10 mouse cellular contexts compared by ENCODE assay signal in the genomic region with DNA sequence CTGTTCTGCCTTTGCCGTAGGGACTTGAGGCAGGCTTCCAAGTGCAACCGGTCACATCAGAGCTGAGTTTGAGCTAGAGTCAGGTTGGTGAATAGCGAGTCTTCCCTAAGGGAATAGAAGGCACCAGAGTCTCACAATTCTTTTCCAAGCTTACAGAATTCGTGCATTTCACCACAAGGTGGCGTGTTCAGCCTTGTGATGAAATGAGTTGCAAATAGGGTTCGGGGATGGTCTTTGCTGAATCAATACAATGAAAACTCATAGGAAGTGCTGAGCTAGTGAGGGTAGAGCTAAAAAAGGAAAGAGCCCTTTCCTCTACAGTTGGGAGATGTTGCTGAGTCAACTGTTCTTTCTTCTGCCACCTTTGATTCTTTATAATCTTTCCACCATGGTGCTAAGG. TPM values are rescaled to one million over a fixed set of nuclear protein-coding genes. Genes with fewer than 3 reads are reported as not detected.
A peak's percentile ranks its signal among the peaks of the same experiment; 100 is the strongest.
DNase-seq lines count a peak whose midpoint lies in the region; ATAC-seq and TF ChIP-seq lines count a peak whose summit lies in the region.
"Had no signal": no experiment of that assay in that cellular context is flagged by ENCODE, and none has a peak within 500 bp of the region (broad histone marks: within the 10 kb centered on the region; RNA-seq: fewer than 3 reads in every experiment).

No protein-coding gene starts in this region.

- no peak overlapping the region for H3K4me2 ChIP-seq in midbrain, embryonic 12.5 days (replicated peaks)
- no peak overlapping the region for H3K4me2 ChIP-seq in midbrain, embryonic 13.5 days (replicated peaks)
- H3K4me2 ChIP-seq in intestine, embryonic 15.5 days (replicated peaks), result no peak overlapping the region
- no peak overlapping the region for H3K4me2 ChIP-seq in liver, embryonic 14.5 days (ENCODE audit: low read depth)

- H3K27me3 ChIP-seq in midbrain, embryonic 12.5 days, result no peaks in the 10 kb centered on the region
- H3K27me3 ChIP-seq in midbrain, embryonic 13.5 days, result no peaks in the 10 kb centered on the region
- H3K27me3 ChIP-seq in intestine, embryonic 15.5 days (replicated peaks), result no peaks in the 10 kb centered on the region
- no peaks in the 10 kb centered on the region for H3K27me3 ChIP-seq in liver, embryonic 14.5 days (ENCODE audit: control insufficient read depth, insufficient read depth, low read length)

- H3K4me1 ChIP-seq in midbrain, embryonic 12.5 days, result no peaks in the 10 kb centered on the region
- H3K4me1 ChIP-seq in midbrain, embryonic 13.5 days (replicated peaks), result no peaks in the 10 kb centered on the region
- no peaks in the 10 kb centered on the region for H3K4me1 ChIP-seq in intestine, embryonic 15.5 days (replicated peaks)
- H3K4me1 ChIP-seq in liver, embryonic 14.5 days (replicated peaks; ENCODE audit: control insufficient read depth in 2 of 2, insufficient read depth in 2 of 2, low read length in 1 of 2), result no peaks in the 10 kb centered on the region

- DNase-seq in adrenal gland, postnatal 25 days, result peak; percentile 7
- DNase-seq in fat pad, adult 2 months (ENCODE audit: extremely low read depth, low read depth, low spot score), result peak; percentile 2
- DNase-seq in liver, embryonic 14.5 days (ENCODE audit: low read depth in 3 of 3, low spot score in 3 of 3), result peak; percentile 11 to 19 (median 12)
- peak; percentile 60 to 67 for DNase-seq in right cerebral cortex, postnatal 10 days (ENCODE audit: low spot score in 2 of 2)
- DNase-seq in urinary bladder, adult 2 months (ENCODE audit: low spot score), result no peak

- no peak for TF ChIP-seq EP300 in liver, embryonic 14.5 days (IDR thresholded peaks at IDR 0.05; ENCODE audit: low read depth)

- no peaks in the 10 kb centered on the region for H3K9me3 ChIP-seq in midbrain, embryonic 12.5 days
- no peaks in the 10 kb centered on the region for H3K9me3 ChIP-seq in midbrain, embryonic 13.5 days
- H3K9me3 ChIP-seq in intestine, embryonic 15.5 days, result no peaks in the 10 kb centered on the region
- H3K9me3 ChIP-seq in liver, embryonic 14.5 days (ENCODE audit: control insufficient read depth, low read length), result no peaks in the 10 kb centered on the region

- no peak overlapping the region for H3K9ac ChIP-seq in midbrain, embryonic 12.5 days (replicated peaks)
- no peak overlapping the region for H3K9ac ChIP-seq in midbrain, embryonic 13.5 days (replicated peaks)
- no peak overlapping the region for H3K9ac ChIP-seq in intestine, embryonic 15.5 days
- H3K9ac ChIP-seq in liver, embryonic 14.5 days (replicated peaks), result no peak overlapping the region

- ATAC-seq in midbrain, embryonic 12.5 days (ENCODE audit: low FRiP score, low read depth), result peak; percentile 38; the same call in 1 of the 2 replicates
- no peak for ATAC-seq in midbrain, embryonic 13.5 days
- ATAC-seq in intestine, embryonic 15.5 days, result peak; percentile 34; the same call in 1 of the 2 replicates
- ATAC-seq in liver, embryonic 14.5 days (ENCODE audit: insufficient read depth), result no peak

- H3K4me3 ChIP-seq in midbrain, embryonic 12.5 days, result no peak overlapping the region
- H3K4me3 ChIP-seq in midbrain, embryonic 13.5 days (replicated peaks), result no peak overlapping the region
- H3K4me3 ChIP-seq in intestine, embryonic 15.5 days (replicated peaks), result no peak overlapping the region
- no peak overlapping the region for H3K4me3 ChIP-seq in liver, embryonic 14.5 days (ENCODE audit: insufficient read depth in 1 of 2, low read depth in 2 of 2, low read length in 2 of 2)
- H3K4me3 ChIP-seq: erythroblast, embryonic 14.5 days; megakaryocyte, embryonic 14.5 days had no signal

- no peaks in the 10 kb centered on the region for H3K36me3 ChIP-seq in midbrain, embryonic 12.5 days
- H3K36me3 ChIP-seq in midbrain, embryonic 13.5 days, result no peaks in the 10 kb centered on the region
- no peaks in the 10 kb centered on the region for H3K36me3 ChIP-seq in intestine, embryonic 15.5 days
- H3K36me3 ChIP-seq in liver, embryonic 14.5 days (replicated peaks; ENCODE audit: control insufficient read depth, insufficient read depth, low read depth), result no peaks in the 10 kb centered on the region

- 20% methylated on average over 6 of the region's 6 CpGs for WGBS in midbrain, embryonic 12.5 days
- WGBS in midbrain, embryonic 13.5 days, result 19% methylated on average over 6 of the region's 6 CpGs
- WGBS in intestine, embryonic 15.5 days, result 20% methylated on average over 6 of the region's 6 CpGs
- WGBS in liver, embryonic 14.5 days (ENCODE audit: insufficient replicate concordance), result 19% methylated on average over 6 of the region's 6 CpGs

- peak; percentile 62 for TF ChIP-seq CTCF in liver, embryonic 14.5 days (IDR thresholded peaks at IDR 0.05; ENCODE audit: low read depth)

- H3K27ac ChIP-seq in midbrain, embryonic 12.5 days (replicated peaks), result no peak overlapping the region
- no peak overlapping the region for H3K27ac ChIP-seq in midbrain, embryonic 13.5 days
- no peak overlapping the region for H3K27ac ChIP-seq in intestine, embryonic 15.5 days
- no peak overlapping the region for H3K27ac ChIP-seq in liver, embryonic 14.5 days

RNA-seq across cellular contexts. Expression of a gene that starts 29.0 kb away (rescaled TPM):
- polyA plus RNA-seq in midbrain, embryonic 12.5 days (2016; fragmentation: Nextera tagmentation; extraction: Ambion mirVana), result 1.8 and 2.0 TPM in 2 replicates
- 0.88 and 0.93 TPM in 2 replicates for polyA plus RNA-seq in midbrain, embryonic 13.5 days (2015; fragmentation: Nextera tagmentation; extraction: Ambion mirVana)
- total RNA-seq in adrenal gland, postnatal 25 days (2021), result 0.81 and 0.85 TPM in 2 replicates
- 2.6 and 2.8 TPM in 2 replicates for polyA plus RNA-seq in intestine, embryonic 15.5 days (2015; fragmentation: Nextera tagmentation; extraction: Ambion mirVana)
- polyA plus RNA-seq in liver, embryonic 14.5 days (2012; rRNA removed), result 0.20 and 0.24 TPM in 2 replicates
- 0.08 and 0.10 TPM in 2 replicates for polyA plus RNA-seq in liver, embryonic 14.5 days (2014; fragmentation: Nextera tagmentation; extraction: Ambion mirVana)
- 2.1 and 2.7 TPM in 2 replicates for polyA plus RNA-seq in urinary bladder, adult 2 months (2012; rRNA removed)
- polyA plus RNA-seq: erythroblast, embryonic 14.5 days had no signal

Comparison
In these comparisons a context has a peak if more than half of its experiments do, and no peak if none do; other contexts are left out.
1. ATAC-seq: peak in midbrain, embryonic 12.5 days (single experiment) and intestine, embryonic 15.5 days (single experiment); none in midbrain, embryonic 13.5 days (single experiment) and liver, embryonic 14.5 days (single experiment).